Mouse (Mus musculus) left cerebral cortex, adult 9 months (tissue): ENCODE data around the gene Card9.

Experiments
- DNase-seq, 2 experiments: peaks; one replicate each; pipeline ENCODE4 v3.0.0; 2022; ENCODE audit warnings: low spot score in 2 of 2

The Card9 gene

GRCm38 (mm10) chr2:26362991-26363390 is 2.3 kb upstream of the Card9 start:
- DNase-seq, result no peak

DNA sequence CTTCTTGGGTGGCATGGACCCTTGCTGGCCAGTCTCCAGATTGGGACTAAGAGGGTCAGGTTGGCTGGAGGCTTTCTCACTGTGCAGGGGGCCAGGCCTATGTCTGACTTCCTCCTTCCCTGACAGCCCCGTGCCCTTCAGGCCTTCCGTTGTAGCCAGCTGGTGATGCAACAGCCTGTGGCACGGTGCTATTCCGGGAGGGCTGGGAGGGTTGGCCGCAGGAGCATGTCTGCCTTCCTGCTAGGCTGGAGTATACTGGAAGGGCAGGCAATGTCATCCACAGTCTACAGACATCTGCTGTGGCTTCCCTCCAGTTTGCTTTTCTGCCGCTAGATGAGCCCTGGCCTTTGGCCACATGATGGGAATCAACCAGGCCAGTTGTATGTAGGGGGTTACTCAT is 735 bp downstream of the Card9 start:
- no peak for DNase-seq

GRCm38 (mm10) chr2:26358667-26359320 is 1.9 kb downstream of the Card9 start:
- DNase-seq, result no peak

- no peak for DNase-seq
These were observed 3.2 kb downstream of the Card9 start for GRCm38 (mm10) chr2:26357484-26357883.

DNA sequence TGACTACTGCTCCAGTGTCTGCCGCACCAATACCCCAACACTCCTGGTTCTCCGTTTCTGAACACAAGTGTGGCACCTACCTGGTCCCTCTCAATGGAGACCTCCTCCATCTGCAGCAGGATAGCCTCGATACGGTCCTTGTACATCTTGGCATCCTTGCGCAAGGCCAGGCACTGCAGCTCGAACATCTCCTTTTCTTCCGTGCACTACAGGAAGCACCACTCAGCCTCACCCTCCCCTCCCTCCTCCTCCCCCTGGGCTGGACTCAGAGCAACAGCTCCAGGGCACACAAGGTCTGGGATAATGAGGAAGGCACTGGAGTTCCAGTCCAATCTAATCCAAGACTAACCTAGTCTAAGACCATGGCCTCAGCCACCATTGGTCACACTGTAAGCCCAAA is 4.0 kb downstream of the Card9 start:
- no peak for DNase-seq

GRCm38 (mm10) chr2:26356231-26356630 is 4.5 kb downstream of the Card9 start:
- no peak for DNase-seq

DNA sequence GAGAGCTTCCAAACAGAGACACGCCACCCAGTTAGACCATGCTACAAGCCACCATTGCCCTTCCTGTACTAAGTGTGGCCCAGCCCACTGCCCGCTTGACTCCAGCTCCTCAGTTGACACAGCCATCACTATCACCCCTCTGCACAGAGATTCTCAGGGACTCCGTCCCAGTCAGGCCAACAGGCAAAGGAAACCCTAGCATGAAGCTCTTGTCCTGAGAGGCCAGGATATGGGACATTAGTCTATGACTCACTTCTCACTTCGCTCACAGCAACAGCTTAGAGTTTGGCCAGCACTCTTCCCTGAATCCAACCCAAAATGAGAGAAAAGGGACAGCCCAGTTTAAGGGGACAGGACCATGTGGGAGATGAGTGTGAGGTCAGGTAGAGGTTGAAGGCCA is 6.3 kb downstream of the Card9 start:
- no peak for DNase-seq

DNA sequence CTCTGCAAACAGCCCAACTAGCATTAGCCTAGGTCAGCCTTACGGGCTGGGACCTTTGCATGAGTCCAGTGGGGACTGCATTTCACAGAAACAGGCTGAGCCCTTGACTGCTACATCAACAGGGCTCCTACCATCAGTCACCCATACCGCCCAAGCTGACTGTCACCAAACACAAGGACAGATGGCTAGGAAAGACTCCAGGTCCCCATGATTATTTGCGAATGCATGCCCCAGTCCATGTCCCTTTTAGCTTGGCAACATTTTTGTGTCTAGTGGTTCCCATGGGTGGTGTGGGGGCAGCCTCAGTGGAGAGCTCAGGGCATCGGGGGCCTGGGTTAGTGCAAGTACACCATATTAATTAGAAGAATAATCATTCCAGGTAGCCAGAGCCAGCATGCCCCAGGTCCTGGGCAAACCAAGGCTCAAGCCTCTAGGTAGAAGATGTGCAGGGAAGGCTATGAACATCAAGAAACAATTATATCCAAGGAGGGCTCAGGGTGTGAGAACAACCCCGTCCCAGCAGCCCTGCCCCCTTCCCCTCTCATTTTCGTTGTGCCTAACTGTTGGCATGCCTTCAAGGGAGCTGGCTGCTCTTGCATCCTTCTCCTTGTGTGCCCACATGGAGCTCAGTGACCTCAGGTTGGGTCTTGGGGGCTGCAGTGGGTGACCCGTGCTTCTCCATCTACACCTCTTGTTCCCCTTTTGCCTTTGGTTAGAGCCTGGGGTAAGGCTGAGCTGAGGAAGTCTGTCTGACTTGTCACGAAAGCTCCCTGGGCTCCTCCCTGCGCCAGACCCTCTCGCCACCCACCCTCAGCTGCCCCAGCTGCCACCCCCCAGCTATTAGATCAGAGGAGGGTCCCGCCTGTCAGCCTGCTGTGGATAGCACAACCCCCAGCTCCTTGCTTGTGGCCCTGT is 7.4 kb downstream of the Card9 start:
- no peak for DNase-seq

- no peak for DNase-seq
These were observed 8.3 kb downstream of the Card9 start for GRCm38 (mm10) chr2:26352291-26352910.

- DNase-seq, result peak; percentile 84 to 94
These were observed 9.1 kb downstream of the Card9 start, which contains the start of gene Dnlz for GRCm38 (mm10) chr2:26351358-26352290. Gene Dnlz, minus strand, starts transcription at chr2:26352110.

DNA sequence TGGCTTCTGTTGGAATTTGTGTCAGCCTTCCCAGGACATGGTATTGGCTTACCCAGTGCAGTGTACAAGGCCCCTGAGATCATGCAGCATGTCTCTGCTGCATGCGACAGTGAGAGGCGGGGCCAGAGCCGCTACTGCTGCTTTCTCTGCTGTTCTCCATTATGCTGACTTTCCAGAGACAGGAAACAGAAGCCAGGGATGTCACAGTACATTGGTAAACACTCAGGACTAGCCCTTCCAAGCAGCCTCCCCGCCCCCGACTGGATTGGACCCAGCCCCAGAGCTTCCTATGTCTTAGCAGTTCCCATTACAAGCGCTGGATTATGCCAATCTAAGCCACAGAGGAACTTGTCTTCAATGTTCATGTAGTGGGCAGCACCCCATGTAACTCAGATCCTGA is 12.5 kb downstream of the Card9 start:
- DNase-seq, result no peak

GRCm38 (mm10) chr2:26342609-26343490 is 17.9 kb downstream of the Card9 start:
- DNase-seq, result no peak

DNA sequence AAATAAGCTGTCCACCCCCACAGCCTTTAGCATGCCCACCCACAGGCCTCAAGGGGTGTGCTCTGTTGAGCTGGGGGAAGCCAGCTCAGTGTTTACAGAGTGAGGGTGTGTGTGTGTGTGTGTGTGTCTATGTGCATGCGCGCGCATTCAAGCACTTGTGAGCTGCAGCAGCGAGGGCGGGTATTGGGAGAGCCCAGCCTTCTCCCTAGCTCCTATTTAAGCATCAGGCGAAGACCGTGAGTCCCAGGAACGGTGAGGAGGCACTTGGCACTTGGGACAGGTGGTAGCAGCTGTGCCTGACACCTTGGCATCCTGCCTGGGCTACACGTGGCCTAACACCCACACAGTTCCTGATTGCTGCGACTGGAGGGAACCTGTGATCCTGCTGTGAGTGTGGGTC is 18.7 kb downstream of the Card9 start:
- peak; percentile 78 to 85 for DNase-seq

DNA sequence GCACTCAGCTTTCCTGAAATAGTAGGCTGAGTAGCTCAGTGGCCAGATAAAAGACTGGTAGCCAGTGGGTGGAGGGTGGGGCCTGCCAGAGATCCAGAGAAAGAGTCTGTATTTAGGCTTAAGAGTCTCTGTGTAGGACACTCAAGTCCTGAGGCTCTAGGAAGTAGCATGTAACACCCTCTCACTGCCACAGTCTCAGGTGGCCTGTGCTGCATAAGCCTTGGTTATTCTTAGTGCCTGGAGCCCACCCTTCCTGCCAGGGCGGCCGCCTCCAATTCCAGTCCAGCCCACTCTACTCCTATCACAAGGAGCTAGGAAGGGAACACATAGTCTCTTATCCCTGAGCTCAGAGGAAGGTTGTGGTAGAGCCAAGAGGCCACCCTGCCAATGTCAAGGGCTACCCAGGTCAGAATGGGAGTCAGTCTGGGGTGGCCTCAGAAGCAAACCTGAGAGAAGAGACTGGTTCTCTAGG is 19.2 kb downstream of the Card9 start:
- peak; percentile 59 to 64 for DNase-seq

- DNase-seq, result no peak
These were observed 21.5 kb downstream of the Card9 start for GRCm38 (mm10) chr2:26339204-26339551.

GRCm38 (mm10) chr2:26338302-26339203 is 22.2 kb downstream of the Card9 start:
- DNase-seq, result no peak

DNA sequence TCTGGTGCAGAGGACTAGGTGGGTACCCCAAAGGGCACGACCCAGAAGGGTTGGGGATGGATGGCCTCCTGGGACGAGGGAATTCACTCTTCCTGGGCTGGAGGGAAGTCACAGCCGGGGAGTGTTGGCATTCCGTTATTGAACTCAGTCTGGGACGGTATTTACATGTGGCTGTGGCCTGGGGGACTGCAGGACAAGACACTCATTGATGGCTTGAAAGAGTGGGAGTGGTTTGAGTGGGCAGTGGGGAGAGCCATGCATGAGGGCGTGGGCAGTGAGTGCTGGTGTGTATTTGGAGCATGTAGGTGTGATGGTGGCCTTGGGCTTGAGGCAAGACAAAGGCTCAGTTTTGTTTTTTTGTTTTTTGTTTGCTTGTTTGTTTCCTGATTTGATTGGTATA is 30.0 kb downstream of the Card9 start:
- DNase-seq, result no peak

GRCm38 (mm10) chr2:26330056-26330468 is 30.7 kb downstream of the Card9 start:
- no peak for DNase-seq

- peak in 1 of 2 experiments; percentile 73 for DNase-seq
These were observed 31.3 kb downstream of the Card9 start for GRCm38 (mm10) chr2:26329402-26329801.
